Mouse (Mus musculus) C2C12 (cell line): Measurements from ENCODE around the gene Olfr672.

Source experiments
- CEBPB ChIP-seq: IDR thresholded peaks from one replicate; pipeline ENCODE4 v1.6.1; 2011; ENCODE audit warnings: low read depth, mild to moderate bottlenecking, control low read depth, moderate library complexity
- CTCF ChIP-seq: IDR thresholded peaks from one replicate; pipeline ENCODE4 v1.5.1; 2011; ENCODE audit not compliant: control insufficient read depth, insufficient read depth, insufficient read length
- MAX ChIP-seq: IDR thresholded peaks from one replicate; pipeline ENCODE4 v1.6.1; 2011; ENCODE audit warnings: mild to moderate bottlenecking, control low read depth

- no peak for TF ChIP-seq CTCF
- no peak for TF ChIP-seq CEBPB
- TF ChIP-seq MAX, result no peak
Observed at GRCm38 (mm10) chr7:105022530-105022929, 20.7 kb upstream of the Olfr672 start.
